Mouse (Mus musculus): ENCODE measurements around the gene Susd3. TPM values are rescaled to one million over a fixed set of nuclear protein-coding genes. Genes with fewer than 3 reads are reported as not detected.
A peak's percentile ranks its signal among the peaks of the same experiment; 100 is the strongest.

The Susd3 gene
- total RNA-seq, 2 experiments from 2014 or later = 0.97 TPM; not detected in 1

- no peak for TF ChIP-seq CTCF (IDR thresholded peaks at IDR 0.05)
- intact Hi-C loops (cut with DNase I) = loop anchor here (5.0 kb wide), 1 partner anchor 110 kb away; no protein-coding TSS in a partner anchor
- peak overlapping the region; percentile 97 for H3K27ac ChIP-seq
- DNase-seq = peak; percentile 47
- peak overlapping the region; percentile 84 for H3K4me3 ChIP-seq
Observed at GRCm38 (mm10) chr13:49216808-49217561, 31.5 kb downstream of the Susd3 start.

- no peak for TF ChIP-seq CTCF (IDR thresholded peaks at IDR 0.05)
- Histone ChIP-seq H3K27ac (peak overlapping the region; percentile 97), H3K4me3 (peak overlapping the region; percentile 84)
- intact Hi-C loops (cut with DNase I) = loop anchor here (5.0 kb wide), 1 partner anchor 111 kb away; no protein-coding TSS in a partner anchor
- DNase-seq = no peak
Observed at GRCm38 (mm10) chr13:49216220-49216552, 32.3 kb downstream of the Susd3 start.

- Histone ChIP-seq H3K27ac (peak within 1 kb of the TSS; percentile 97), H3K4me3 (peak within 1 kb of the TSS; percentile 84)
- TF ChIP-seq CTCF (IDR thresholded peaks at IDR 0.05) = no peak
- peak; percentile 98 for DNase-seq
- intact Hi-C loops (cut with DNase I) = loop anchor here (5.0 kb wide), 1 partner anchor 112 kb away; no protein-coding TSS in a partner anchor
Observed at GRCm38 (mm10) chr13:49215504-49216219, 32.8 kb downstream of the Susd3 start, which contains the start of gene Card19. TSS of gene Card19 (minus strand) at chr13:49216037.

- H3K27ac ChIP-seq = peak overlapping the region; percentile 97
Observed at GRCm38 (mm10) chr13:49215128-49215503, 33.4 kb downstream of the Susd3 start.

GRCm38 (mm10) chr13:49214454-49214853 lies 34.1 kb downstream of the Susd3 start:
- peak overlapping the region; percentile 97 for H3K27ac ChIP-seq
- intact Hi-C loops (cut with DNase I) = no loop called here
- no peak for TF ChIP-seq CTCF (IDR thresholded peaks at IDR 0.05)

More at GRCm38 (mm10) chr13:49215128-49215503, 33.4 kb downstream of the Susd3 start:
- DNase-seq = no peak
- intact Hi-C loops (cut with DNase I) = loop anchor here (5.0 kb wide), 1 partner anchor 112 kb away; no protein-coding TSS in a partner anchor
- TF ChIP-seq CTCF (IDR thresholded peaks at IDR 0.05) = no peak
- peak overlapping the region; percentile 84 for H3K4me3 ChIP-seq

GRCm38 (mm10) chr13:49213531-49213932 lies 35.0 kb downstream of the Susd3 start:
- intact Hi-C loops (cut with DNase I) = no loop called here
- DNase-seq = peak; percentile 72
- peak overlapping the region; percentile 97 for H3K27ac ChIP-seq
- peak overlapping the region; percentile 84 for H3K4me3 ChIP-seq
- no peak for TF ChIP-seq CTCF (IDR thresholded peaks at IDR 0.05)

More at GRCm38 (mm10) chr13:49214454-49214853, 34.1 kb downstream of the Susd3 start:
- peak overlapping the region; percentile 84 for H3K4me3 ChIP-seq
- no peak for DNase-seq

GRCm38 (mm10) chr13:49212711-49213500 lies 35.6 kb downstream of the Susd3 start:
- Histone ChIP-seq H3K27ac (peak overlapping the region; percentile 97), H3K4me3 (peak overlapping the region; percentile 84)
- TF ChIP-seq CTCF (IDR thresholded peaks at IDR 0.05) = no peak
- intact Hi-C loops (cut with DNase I) = no loop called here
- no peak for DNase-seq

GRCm38 (mm10) chr13:49209306-49209705 lies 39.2 kb downstream of the Susd3 start:
- no peak overlapping the region for H3K27ac ChIP-seq
- TF ChIP-seq CTCF (IDR thresholded peaks at IDR 0.05) = no peak
- DNase-seq = no peak
- H3K4me3 ChIP-seq = no peak overlapping the region
- intact Hi-C loops (cut with DNase I) = no loop called here

- Histone ChIP-seq H3K4me3 (no peak overlapping the region), H3K27ac (0 out of 2 replicates have a peak overlapping the region, but pooled peaks have one; percentile 32)
- intact Hi-C loops (cut with DNase I) = no loop called here
- TF ChIP-seq CTCF (IDR thresholded peaks at IDR 0.05) = no peak
- DNase-seq = no peak
Observed at GRCm38 (mm10) chr13:49206341-49206740, 42.2 kb downstream of the Susd3 start.

GRCm38 (mm10) chr13:49205381-49205998 lies 43.0 kb downstream of the Susd3 start:
- intact Hi-C loops (cut with DNase I) = loop anchor here (2.0 kb wide), 1 partner anchor 33 kb away; no protein-coding TSS in a partner anchor
- H3K27ac ChIP-seq = peak overlapping the region; percentile 46
- peak; percentile 86 for DNase-seq
- H3K4me3 ChIP-seq = no peak overlapping the region
- TF ChIP-seq CTCF (IDR thresholded peaks at IDR 0.05) = peak; percentile 97

- DNase-seq = no peak
- Histone ChIP-seq H3K27ac (no peak overlapping the region), H3K4me3 (no peak overlapping the region)
- intact Hi-C loops (cut with DNase I) = no loop called here
- TF ChIP-seq CTCF (IDR thresholded peaks at IDR 0.05) = no peak
Observed at GRCm38 (mm10) chr13:49202556-49202955, 46.0 kb downstream of the Susd3 start.

GRCm38 (mm10) chr13:49200688-49201087 lies 47.8 kb downstream of the Susd3 start:
- intact Hi-C loops (cut with DNase I) = no loop called here

More at GRCm38 (mm10) chr13:49200688-49201087, 47.8 kb downstream of the Susd3 start:
- peak overlapping the region; percentile 49 for H3K27ac ChIP-seq
- H3K4me3 ChIP-seq = no peak overlapping the region
- TF ChIP-seq CTCF (IDR thresholded peaks at IDR 0.05) = no peak
- no peak for DNase-seq
